29 mouse cellular contexts compared by ENCODE assay signal in the genomic region with DNA sequence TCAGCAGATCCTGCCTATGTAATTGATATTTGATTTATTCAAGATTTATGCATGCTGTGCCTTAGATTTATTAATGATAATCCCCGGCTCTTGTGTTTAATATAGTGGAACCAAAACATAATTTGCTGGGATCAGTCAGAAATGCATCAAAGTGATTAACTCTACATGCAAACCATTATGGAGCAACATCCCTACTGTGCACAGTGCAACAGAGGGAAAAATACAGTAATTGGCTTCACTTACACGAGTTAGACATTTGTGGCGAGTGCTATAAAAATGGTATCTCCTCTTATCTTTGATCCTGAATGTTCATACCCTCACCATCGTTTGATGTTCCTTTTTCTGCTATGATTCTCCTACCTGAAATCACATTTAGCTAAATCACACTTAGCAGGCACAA.
DNase-seq lines count a peak whose midpoint lies in the region; ATAC-seq lines count a peak whose summit lies in the region.
"Had no signal": no experiment of that assay in that cellular context is flagged by ENCODE, and none has a peak within 500 bp of the region (broad histone marks: within the 10 kb centered on the region; RNA-seq: fewer than 3 reads in every experiment).

No protein-coding gene starts in this region.

- DNase-seq in midbrain, embryonic 14.5 days, result no peak
- DNase-seq: adrenal gland, adult 8-10 months; adrenal gland, postnatal 14 days; adrenal gland, postnatal 36 days; B cell, adult 2 months; cerebellum, adult 11 months; cerebellum, adult 18-20 months; cerebellum, adult 8-10 months; cerebellum, adult 9-11 months; cerebellum, postnatal 14 days; cerebellum, postnatal 36 days; embryo, embryonic 11 days; forebrain, postnatal 0 days had no signal

- H3K4me2 ChIP-seq in hindbrain, embryonic 13.5 days, result no peak overlapping the region
- no peak overlapping the region for H3K4me2 ChIP-seq in hindbrain, embryonic 12.5 days (replicated peaks)
- no peak overlapping the region for H3K4me2 ChIP-seq in midbrain, embryonic 15.5 days
- H3K4me2 ChIP-seq in midbrain, embryonic 14.5 days (ENCODE audit: low read length), result no peak overlapping the region
- H3K4me2 ChIP-seq in neural tube, embryonic 13.5 days, result no peak overlapping the region
- no peak overlapping the region for H3K4me2 ChIP-seq in neural tube, embryonic 15.5 days
- H3K4me2 ChIP-seq: embryonic facial prominence, embryonic 13.5 days; embryonic facial prominence, embryonic 15.5 days; forebrain, embryonic 12.5 days; forebrain, embryonic 15.5 days had no signal

- no peak overlapping the region for H3K4me3 ChIP-seq in hindbrain, embryonic 13.5 days
- H3K4me3 ChIP-seq in hindbrain, embryonic 12.5 days, result no peak overlapping the region
- H3K4me3 ChIP-seq in midbrain, embryonic 15.5 days, result no peak overlapping the region
- H3K4me3 ChIP-seq in midbrain, embryonic 14.5 days (replicated peaks; ENCODE audit: low read depth, low read length), result no peak overlapping the region
- no peak overlapping the region for H3K4me3 ChIP-seq in neural tube, embryonic 13.5 days
- H3K4me3 ChIP-seq in neural tube, embryonic 15.5 days (replicated peaks), result no peak overlapping the region
- H3K4me3 ChIP-seq: embryonic facial prominence, embryonic 13.5 days; embryonic facial prominence, embryonic 15.5 days; erythroblast, embryonic 14.5 days; forebrain, embryonic 10.5 days; forebrain, embryonic 12.5 days; forebrain, embryonic 15.5 days had no signal

- peak overlapping the region; percentile 23; the same call in 1 of the 2 replicates for H3K27ac ChIP-seq in hindbrain, embryonic 13.5 days
- no peak overlapping the region for H3K27ac ChIP-seq in hindbrain, embryonic 12.5 days
- no peak overlapping the region for H3K27ac ChIP-seq in midbrain, embryonic 15.5 days
- H3K27ac ChIP-seq in midbrain, embryonic 14.5 days (replicated peaks; ENCODE audit: low read depth, low read length), result no peak overlapping the region
- H3K27ac ChIP-seq in neural tube, embryonic 13.5 days (replicated peaks), result no peak overlapping the region
- H3K27ac ChIP-seq in neural tube, embryonic 15.5 days (replicated peaks), result no peak overlapping the region
- H3K27ac ChIP-seq: embryonic facial prominence, embryonic 13.5 days; embryonic facial prominence, embryonic 15.5 days; forebrain, embryonic 10.5 days; forebrain, embryonic 12.5 days; forebrain, embryonic 15.5 days had no signal

- no peak overlapping the region for H3K9ac ChIP-seq in hindbrain, embryonic 13.5 days
- H3K9ac ChIP-seq in hindbrain, embryonic 12.5 days, result no peak overlapping the region
- no peak overlapping the region for H3K9ac ChIP-seq in midbrain, embryonic 15.5 days
- no peak overlapping the region for H3K9ac ChIP-seq in midbrain, embryonic 14.5 days (replicated peaks; ENCODE audit: low read length)
- H3K9ac ChIP-seq in neural tube, embryonic 13.5 days, result no peak overlapping the region
- H3K9ac ChIP-seq in neural tube, embryonic 15.5 days (replicated peaks), result no peak overlapping the region
- H3K9ac ChIP-seq: embryonic facial prominence, embryonic 13.5 days; embryonic facial prominence, embryonic 15.5 days; forebrain, embryonic 12.5 days; forebrain, embryonic 15.5 days; forebrain, postnatal 0 days had no signal

- H3K4me1 ChIP-seq in hindbrain, embryonic 13.5 days (replicated peaks), result 0 out of 2 replicates have a peak, but pooled peaks cover 4% of the 10 kb centered on the region
- no peaks in the 10 kb centered on the region for H3K4me1 ChIP-seq in hindbrain, embryonic 12.5 days
- H3K4me1 ChIP-seq in midbrain, embryonic 15.5 days, result no peaks in the 10 kb centered on the region
- no peaks in the 10 kb centered on the region for H3K4me1 ChIP-seq in midbrain, embryonic 14.5 days (ENCODE audit: control insufficient read depth, insufficient read depth, low read length)
- no peaks in the 10 kb centered on the region for H3K4me1 ChIP-seq in neural tube, embryonic 13.5 days (replicated peaks)
- no peaks in the 10 kb centered on the region for H3K4me1 ChIP-seq in neural tube, embryonic 15.5 days
- H3K4me1 ChIP-seq: embryonic facial prominence, embryonic 15.5 days; forebrain, embryonic 12.5 days; forebrain, embryonic 15.5 days had no signal

- no peaks in the 10 kb centered on the region for H3K36me3 ChIP-seq in hindbrain, embryonic 13.5 days
- H3K36me3 ChIP-seq in hindbrain, embryonic 12.5 days, result no peaks in the 10 kb centered on the region
- H3K36me3 ChIP-seq in midbrain, embryonic 15.5 days (replicated peaks), result no peaks in the 10 kb centered on the region
- H3K36me3 ChIP-seq in midbrain, embryonic 14.5 days (ENCODE audit: control insufficient read depth, insufficient read depth, low read length), result no peaks in the 10 kb centered on the region
- no peaks in the 10 kb centered on the region for H3K36me3 ChIP-seq in neural tube, embryonic 13.5 days
- H3K36me3 ChIP-seq in neural tube, embryonic 15.5 days, result no peaks in the 10 kb centered on the region
- H3K36me3 ChIP-seq: embryonic facial prominence, embryonic 13.5 days; embryonic facial prominence, embryonic 15.5 days; forebrain, embryonic 10.5 days; forebrain, embryonic 12.5 days; forebrain, embryonic 15.5 days; G1E had no signal

- H3K9me3 ChIP-seq in hindbrain, embryonic 13.5 days, result no peaks in the 10 kb centered on the region
- H3K9me3 ChIP-seq in hindbrain, embryonic 12.5 days (replicated peaks), result no peaks in the 10 kb centered on the region
- H3K9me3 ChIP-seq in midbrain, embryonic 15.5 days, result no peaks in the 10 kb centered on the region
- H3K9me3 ChIP-seq in midbrain, embryonic 14.5 days (ENCODE audit: control insufficient read depth, low read length), result no peaks in the 10 kb centered on the region
- H3K9me3 ChIP-seq in neural tube, embryonic 13.5 days, result no peaks in the 10 kb centered on the region
- no peaks in the 10 kb centered on the region for H3K9me3 ChIP-seq in neural tube, embryonic 15.5 days (replicated peaks)
- H3K9me3 ChIP-seq: embryonic facial prominence, embryonic 13.5 days; embryonic facial prominence, embryonic 15.5 days; forebrain, embryonic 10.5 days; forebrain, embryonic 12.5 days; forebrain, embryonic 15.5 days; G1E had no signal

- 67% methylated on average over 4 of the region's 4 CpGs for WGBS in hindbrain, embryonic 13.5 days
- WGBS in hindbrain, embryonic 12.5 days, result 75% methylated on average over 4 of the region's 4 CpGs
- WGBS in midbrain, embryonic 15.5 days, result 61% methylated on average over 4 of the region's 4 CpGs
- WGBS in midbrain, embryonic 14.5 days, result 66% methylated on average over 4 of the region's 4 CpGs
- 72% methylated on average over 4 of the region's 4 CpGs for WGBS in neural tube, embryonic 13.5 days
- 70% methylated on average over 4 of the region's 4 CpGs for WGBS in neural tube, embryonic 15.5 days

- no peaks in the 10 kb centered on the region for H3K27me3 ChIP-seq in hindbrain, embryonic 13.5 days
- no peaks in the 10 kb centered on the region for H3K27me3 ChIP-seq in hindbrain, embryonic 12.5 days
- no peaks in the 10 kb centered on the region for H3K27me3 ChIP-seq in midbrain, embryonic 15.5 days (replicated peaks)
- H3K27me3 ChIP-seq in midbrain, embryonic 14.5 days (ENCODE audit: control insufficient read depth, insufficient read depth, low read length), result no peaks in the 10 kb centered on the region
- no peaks in the 10 kb centered on the region for H3K27me3 ChIP-seq in neural tube, embryonic 13.5 days
- H3K27me3 ChIP-seq in neural tube, embryonic 15.5 days (replicated peaks), result no peaks in the 10 kb centered on the region
- H3K27me3 ChIP-seq: CH12.LX; embryonic facial prominence, embryonic 13.5 days; embryonic facial prominence, embryonic 15.5 days; forebrain, embryonic 12.5 days; forebrain, embryonic 15.5 days had no signal

- no peak for ATAC-seq in hindbrain, embryonic 13.5 days (ENCODE audit: low FRiP score)
- no peak for ATAC-seq in hindbrain, embryonic 12.5 days (ENCODE audit: low FRiP score)
- peak; percentile 72 for ATAC-seq in midbrain, embryonic 15.5 days (replicated peaks)
- ATAC-seq in midbrain, embryonic 14.5 days (ENCODE audit: low FRiP score, low TSS enrichment), result no peak
- peak; percentile 56; the same call in 1 of the 2 replicates for ATAC-seq in neural tube, embryonic 13.5 days (ENCODE audit: low read depth)
- no peak for ATAC-seq in neural tube, embryonic 15.5 days (ENCODE audit: low FRiP score)
- ATAC-seq: activated CD4-positive, CD25-positive, alpha-beta regulatory T cell, adult 4 months; CD4-positive, CD25-positive, alpha-beta regulatory T cell, adult 4 months; forebrain, embryonic 15.5 days; forebrain, postnatal 0 days; Patski had no signal

Comparison
In these comparisons a context has a peak if more than half of its experiments do, and no peak if none do; other contexts are left out.
1. ATAC-seq: peak in midbrain, embryonic 15.5 days (single experiment) and neural tube, embryonic 13.5 days (single experiment); none in hindbrain, embryonic 13.5 days (single experiment), hindbrain, embryonic 12.5 days (single experiment), midbrain, embryonic 14.5 days (single experiment) and neural tube, embryonic 15.5 days (single experiment).